Mouse (Mus musculus) cortical plate, adult 2 months (tissue): ENCODE measurements around the gene Nfkbiz.

Source experiments
- CTCF ChIP-seq: fragments of 200-500 bp; IDR thresholded peaks from 2 replicates; pipeline ENCODE4 v1.5.1; 2011; ENCODE audit warnings: mild to moderate bottlenecking, control low read depth, low read length; ENCODE audit not compliant: insufficient read depth; ENCODE audit errors: extremely low read depth
- POLR2A ChIP-seq: fragments of 200-500 bp; IDR thresholded peaks from 2 replicates; pipeline ENCODE4 v1.6.1; 2011; ENCODE audit warnings: mild to moderate bottlenecking, low read length, control low read depth; ENCODE audit not compliant: insufficient read depth; ENCODE audit errors: extremely low read depth

DNA sequence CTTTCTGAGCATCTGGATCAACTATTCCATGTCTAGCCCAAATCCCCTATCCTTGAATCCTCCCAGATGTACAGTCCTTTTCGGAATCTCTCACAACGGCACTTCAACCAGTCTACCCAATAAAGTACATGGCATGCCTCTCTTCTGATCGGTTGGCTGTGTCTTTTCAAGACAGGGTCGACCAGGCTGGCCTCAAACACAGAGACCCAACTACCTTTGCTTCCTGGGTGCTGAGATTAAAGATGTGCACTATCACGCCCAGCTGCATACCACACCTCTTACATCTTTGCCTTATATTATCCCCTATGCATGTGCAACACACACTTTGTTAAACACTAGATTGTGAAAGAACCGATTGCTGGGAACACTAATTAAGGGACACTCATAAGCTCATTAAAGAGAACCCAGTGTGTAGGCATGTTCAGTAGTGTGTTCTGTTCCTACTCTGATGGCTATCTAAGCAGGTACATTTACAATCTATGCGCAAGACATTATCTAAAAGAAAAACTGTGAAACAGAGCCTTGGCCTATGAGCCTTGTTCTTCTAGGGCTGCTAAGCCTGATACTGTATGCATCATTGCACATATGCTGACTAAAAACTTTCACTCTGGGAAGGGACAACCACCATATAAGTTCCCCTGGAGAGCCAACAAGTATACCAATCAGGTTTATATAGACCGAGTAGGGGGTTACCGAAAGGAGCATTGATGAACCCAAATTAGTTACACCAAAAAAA, 28.8 kb downstream of the Nfkbiz start:
- TF ChIP-seq CTCF, result no peak
- no peak for TF ChIP-seq POLR2A
